Mouse (Mus musculus): Measurements from ENCODE around the gene Ctsw. TPM values are rescaled to one million over a fixed set of nuclear protein-coding genes. Genes with fewer than 3 reads are reported as not detected.
A peak's percentile ranks its signal among the peaks of the same experiment; 100 is the strongest.

Gene Ctsw
- total RNA-seq, 2 experiments from 2014 or later = 0.16 TPM; not detected in 1

DNA sequence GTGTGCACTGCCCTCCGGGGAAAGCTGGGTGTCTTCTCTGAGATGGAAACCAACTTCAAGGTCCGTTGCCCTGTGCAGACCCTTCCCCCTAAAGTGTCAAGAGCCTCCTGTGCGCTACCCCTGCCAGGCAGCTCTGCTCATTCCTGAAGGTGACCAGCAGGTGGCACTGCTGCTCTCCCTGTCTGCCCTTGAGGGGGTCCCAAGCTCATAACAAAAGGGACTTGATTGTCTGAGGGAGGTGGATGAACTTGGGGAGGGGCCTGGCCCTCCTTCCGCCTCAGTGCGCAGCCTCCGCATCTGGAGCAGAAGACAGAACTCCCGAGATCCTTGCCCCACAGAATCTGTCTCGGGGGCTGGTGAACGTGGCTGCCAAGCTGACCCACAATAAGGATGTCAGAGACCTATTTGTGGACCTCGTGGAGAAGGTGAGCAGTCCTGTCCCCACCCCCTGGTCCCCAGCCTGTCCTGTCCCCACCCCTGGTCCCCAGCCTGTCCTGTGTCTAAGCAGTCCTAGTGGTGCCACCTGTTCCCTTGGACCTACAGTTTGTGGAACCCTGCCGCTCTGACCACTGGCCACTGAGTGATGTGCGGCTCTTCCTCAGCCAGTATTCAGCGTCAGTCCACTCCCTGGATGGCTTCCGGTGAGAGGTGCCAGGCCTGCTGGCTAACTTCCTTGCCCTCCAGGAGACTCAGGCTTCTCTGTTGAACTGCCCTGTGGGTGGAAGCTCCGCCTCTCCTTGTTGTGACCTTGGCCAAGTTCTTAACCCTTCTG, 4.3 kb downstream of the Ctsw start:
- DNase-seq (ENCODE audit: low spot score in 2 of 2) = peak in 1 of 2 experiments; percentile 51

DNA sequence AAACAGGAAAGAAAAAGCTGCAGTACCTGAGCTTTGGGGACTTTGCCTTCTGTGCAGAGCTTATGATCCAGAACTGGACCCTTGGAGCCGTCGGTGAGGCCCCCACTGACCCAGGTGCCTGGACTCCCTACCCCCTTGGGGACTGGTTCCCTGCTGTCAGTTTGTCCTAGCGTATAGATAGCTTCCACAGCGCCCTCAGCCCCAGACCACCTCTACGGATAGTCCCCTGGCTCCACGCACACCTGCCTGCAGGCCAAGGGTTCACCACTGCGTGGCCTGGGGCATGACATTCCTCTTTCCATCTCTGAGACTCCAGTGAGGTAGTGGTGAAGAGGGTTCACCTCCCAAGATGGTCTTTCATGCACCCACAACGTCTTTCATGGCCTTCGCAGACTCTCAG, 5.1 kb downstream of the Ctsw start:
- DNase-seq (ENCODE audit: low spot score in 2 of 2) = peak in 1 of 2 experiments; percentile 10

GRCm38 (mm10) chr19:5461411-5461810, 6.9 kb downstream of the Ctsw start:
- DNase-seq (ENCODE audit: low spot score in 2 of 2) = no peak

DNA sequence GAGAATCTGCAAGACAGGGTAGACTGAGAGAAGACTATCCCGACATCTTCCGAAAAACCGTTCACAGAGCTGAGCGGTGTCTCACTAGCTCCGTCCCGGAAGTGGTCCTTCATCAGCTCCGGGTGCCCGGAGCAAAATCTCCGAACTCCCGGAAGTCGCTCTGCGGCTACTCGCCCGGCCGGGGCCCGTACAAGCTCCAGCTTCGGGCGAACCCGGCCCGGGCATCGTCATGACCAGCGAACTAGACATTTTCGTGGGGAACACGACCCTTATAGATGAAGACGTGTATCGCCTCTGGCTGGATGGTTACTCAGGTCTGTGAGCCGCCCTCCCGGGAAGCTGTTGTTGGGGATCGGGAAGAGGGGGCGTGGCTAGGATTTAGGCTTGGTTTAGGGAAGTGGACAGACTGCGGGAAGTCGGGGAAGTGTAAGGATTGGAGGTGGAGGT, 7.8 kb downstream of the Ctsw start, which contains the start of gene Fibp:
TSS of gene Fibp (plus strand) at position 151 of the 447 bp plus-strand sequence.
- DNase-seq (ENCODE audit: low spot score in 2 of 2) = peak; percentile 73 to 90

DNA sequence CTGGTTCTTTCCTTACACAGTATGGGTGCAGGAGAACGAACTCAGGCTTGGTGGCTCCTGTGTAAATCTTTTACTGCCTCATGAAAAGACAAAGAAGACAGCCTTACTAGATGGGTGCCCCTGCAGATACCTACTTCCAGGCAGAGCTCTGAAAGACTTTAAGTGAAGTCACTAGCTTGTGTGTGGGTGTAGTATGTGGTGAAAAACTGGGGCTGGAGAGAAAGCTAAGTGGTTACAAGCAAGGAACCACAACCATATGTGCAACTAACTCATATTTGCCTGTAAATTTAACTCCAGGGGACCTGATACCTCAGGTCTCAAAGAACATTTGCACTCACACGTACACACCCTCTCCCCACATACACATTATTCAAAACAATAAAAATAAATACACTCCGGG, 8.4 kb downstream of the Ctsw start:
- no peak for DNase-seq (ENCODE audit: low spot score in 2 of 2)

- DNase-seq (ENCODE audit: low spot score in 2 of 2) = no peak
These were observed 9.3 kb downstream of the Ctsw start for GRCm38 (mm10) chr19:5459019-5459418.

DNA sequence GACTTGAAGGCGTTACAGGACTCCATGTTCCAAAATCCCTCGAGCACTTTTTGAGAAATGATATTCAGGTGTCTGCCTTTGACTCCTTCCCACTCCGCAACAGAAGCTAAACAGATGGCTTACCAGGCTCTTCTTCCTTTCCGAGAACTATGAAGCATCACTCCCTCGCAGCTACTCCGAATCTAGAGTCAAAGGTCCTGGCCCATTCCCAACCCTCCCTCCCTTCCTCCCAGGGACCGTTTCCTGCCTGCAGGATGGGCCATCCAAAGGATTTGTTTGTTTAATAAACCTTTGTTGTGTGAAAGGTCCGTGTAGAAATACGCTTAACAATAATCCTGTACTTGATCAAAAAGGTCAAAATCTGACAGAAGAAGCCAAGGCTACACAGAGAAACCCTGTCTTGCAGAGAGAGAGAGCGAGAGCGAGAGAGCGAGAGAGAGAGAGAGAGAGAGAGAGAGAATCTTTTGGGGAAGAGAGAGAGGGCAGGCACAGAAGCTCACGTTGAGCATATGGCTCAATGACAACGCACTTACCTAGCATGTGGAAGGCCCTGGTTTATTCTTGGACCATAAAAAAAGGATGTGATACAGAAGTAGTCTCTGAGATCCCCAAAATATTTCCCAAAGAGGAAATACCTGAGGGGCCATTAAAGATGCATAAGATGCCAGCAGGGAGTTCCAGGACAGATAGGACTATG, 10.4 kb downstream of the Ctsw start, which contains the start of gene Ccdc85b:
TSS of gene Ccdc85b (minus strand) at position 149 of the 697 bp plus-strand sequence.
- DNase-seq (ENCODE audit: low spot score in 2 of 2) = no peak

GRCm38 (mm10) chr19:5456922-5457745, 11.2 kb downstream of the Ctsw start:
- DNase-seq (ENCODE audit: low spot score in 2 of 2) = peak; percentile 89 to 93

GRCm38 (mm10) chr19:5456241-5456921, 11.9 kb downstream of the Ctsw start:
- DNase-seq (ENCODE audit: low spot score in 2 of 2) = no peak

GRCm38 (mm10) chr19:5455568-5455967, 12.7 kb downstream of the Ctsw start:
- DNase-seq (ENCODE audit: low spot score in 2 of 2) = no peak

GRCm38 (mm10) chr19:5455037-5455436, 13.3 kb downstream of the Ctsw start:
- DNase-seq (ENCODE audit: low spot score in 2 of 2) = no peak

DNA sequence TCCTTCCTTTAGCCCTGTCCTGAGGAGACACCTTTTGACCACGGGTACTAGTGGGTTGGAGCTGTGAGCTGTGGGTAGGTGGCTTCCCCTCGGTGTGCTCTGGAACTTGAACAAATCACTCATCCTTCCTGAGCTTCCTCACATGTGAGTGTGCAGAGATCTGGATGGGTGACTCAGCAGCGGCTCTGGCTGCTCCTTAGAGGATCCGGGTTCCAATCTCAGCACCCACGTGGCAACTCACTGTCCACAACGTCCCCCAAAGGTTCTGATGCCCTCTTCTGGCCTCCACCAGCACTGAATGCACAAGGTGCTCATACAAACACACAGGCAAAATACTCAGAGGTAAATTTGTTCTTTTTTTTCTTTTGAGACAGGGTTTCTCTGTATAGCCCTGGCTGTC, 16.5 kb downstream of the Ctsw start:
- DNase-seq (ENCODE audit: low spot score in 2 of 2) = no peak

DNA sequence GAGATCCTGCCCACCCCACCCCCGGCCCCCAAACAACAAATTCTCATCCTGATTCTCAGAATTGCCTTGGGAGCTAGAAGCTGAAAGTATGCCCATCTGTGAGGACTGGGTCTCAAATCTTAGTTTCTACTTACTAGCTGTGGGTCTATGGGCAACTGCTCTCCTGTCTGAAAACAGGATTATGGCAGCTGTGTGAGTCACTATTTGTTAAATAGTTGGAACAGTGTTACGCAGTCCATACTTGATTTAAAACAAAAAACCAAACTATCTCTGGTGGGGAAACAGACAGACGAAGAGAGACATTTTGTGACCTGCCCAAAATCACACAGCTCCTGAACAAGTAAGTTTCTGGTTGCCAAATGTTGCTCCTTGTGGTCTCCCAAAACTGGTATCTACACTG, 18.6 kb downstream of the Ctsw start:
- DNase-seq (ENCODE audit: low spot score in 2 of 2) = no peak

DNA sequence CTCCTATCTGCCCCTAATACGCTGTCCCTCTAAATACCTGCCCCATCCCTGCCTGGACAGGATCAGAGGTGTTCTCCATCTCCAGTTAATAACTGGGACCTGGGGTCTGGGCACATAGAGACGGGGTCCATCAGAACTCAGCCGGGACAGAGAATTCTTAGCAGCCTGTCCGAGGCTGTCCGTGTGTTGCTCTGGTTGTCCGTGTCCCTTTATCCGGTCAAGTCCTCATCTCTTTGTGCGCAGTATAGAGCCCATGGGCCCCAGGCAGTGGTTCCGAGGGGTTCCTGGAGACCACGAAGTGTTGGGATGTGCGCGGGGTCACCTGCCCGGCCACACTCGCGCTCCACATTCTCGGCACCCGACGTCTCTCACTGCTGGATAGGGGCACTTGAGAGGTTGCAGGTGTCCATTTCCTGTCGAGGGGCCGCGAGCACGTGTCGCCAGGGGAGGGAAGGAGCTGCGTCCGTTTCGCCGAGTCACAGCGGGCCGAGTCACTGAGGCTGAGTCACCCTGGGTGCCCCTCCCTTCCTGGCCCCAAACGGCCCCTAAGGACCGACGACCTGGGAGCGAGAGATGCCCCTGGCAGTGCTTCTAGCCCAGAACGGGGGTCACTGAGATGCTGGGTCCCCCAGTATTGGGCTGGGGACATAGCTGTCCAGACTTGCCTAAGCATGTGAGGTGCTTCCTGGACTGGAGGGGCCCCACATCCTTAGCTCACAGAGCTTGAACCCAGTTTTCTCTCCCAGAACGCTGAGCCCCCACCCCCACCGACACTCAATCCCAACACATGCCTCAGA, 19.8 kb downstream of the Ctsw start:
- DNase-seq (ENCODE audit: low spot score in 2 of 2) = no peak

DNA sequence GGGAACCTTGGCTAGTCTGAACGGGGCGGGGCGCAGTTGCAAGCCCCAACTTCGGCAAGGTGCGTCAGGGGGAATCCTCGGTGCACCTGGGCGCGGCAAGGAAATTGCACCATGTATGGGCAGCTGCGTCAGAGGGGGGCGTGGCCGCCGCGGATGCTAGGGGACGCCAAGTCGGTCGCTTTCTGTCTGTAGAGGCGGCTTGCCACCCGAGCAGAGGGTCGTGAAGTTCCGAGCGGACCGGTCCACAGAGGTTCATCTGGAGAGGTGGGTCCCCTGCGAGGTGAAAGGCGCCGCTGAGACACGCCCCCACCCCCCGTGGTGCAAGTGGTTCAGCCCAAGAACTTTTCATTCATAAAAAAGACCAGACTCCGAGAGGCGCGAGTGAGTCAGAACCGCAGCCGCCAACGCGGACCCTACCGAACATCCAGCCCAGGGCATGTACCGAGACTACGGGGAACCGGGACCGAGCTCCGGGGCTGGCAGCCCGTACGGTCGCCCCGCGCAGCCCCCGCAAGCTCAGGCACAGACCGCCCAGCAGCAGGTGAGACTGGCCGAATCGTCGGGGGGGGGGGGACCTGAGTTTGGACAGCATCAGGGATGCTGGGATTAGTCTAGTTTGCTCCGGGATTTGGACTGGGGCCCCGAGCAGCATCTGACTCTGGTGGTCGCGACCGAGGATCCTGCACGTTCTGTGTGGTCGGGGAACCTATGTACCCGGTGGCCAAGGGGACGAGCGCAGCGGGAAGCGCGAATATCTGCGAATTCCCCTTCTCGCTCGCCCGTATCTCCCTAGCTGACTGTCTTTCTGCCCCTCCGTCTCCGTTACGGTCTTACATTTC, 20.6 kb downstream of the Ctsw start, which contains the start of gene Fosl1:
TSS of gene Fosl1 (plus strand) at position 33 of the 839 bp plus-strand sequence.
- DNase-seq (ENCODE audit: low spot score in 2 of 2) = peak in 1 of 2 experiments; percentile 54

DNA sequence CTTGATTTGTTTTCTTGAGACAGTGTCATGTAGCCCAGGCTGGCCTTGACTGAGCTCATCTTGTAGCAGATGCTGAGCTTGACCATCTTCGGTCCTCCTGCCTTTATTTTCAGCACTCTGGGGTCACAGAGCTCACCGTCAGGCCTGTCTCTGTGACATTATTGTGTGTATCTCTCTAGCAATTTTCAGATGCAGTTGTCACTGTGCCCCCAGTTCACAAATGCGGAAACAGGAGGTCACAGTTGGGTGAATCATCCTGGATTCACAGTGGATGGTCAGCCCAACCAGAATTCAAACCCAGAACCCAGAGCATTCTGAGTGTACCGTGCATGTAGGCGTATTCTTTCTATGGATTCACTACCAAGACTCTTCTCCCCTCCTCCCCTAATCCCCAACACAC, 22.6 kb downstream of the Ctsw start:
- no peak for DNase-seq (ENCODE audit: low spot score in 2 of 2)

DNA sequence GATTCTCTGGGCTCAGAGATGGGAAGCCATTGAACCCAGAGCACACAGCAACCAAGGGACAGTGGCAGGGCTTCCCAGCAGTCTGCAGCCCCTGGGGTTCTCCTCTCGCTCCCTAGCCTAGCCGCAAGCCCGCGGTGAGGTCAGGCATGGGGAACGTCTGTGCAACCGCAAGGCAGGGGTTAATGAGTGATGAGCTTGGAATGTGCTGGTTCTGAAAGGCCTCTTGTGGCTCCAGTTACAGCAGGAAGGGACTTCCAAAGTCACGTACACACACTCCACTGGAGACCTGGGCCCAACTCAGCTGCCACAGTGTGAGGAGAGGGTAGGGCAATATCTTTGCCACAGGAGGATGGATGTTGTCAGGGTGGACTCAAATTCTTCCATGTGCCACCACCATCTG, 23.4 kb downstream of the Ctsw start:
- no peak for DNase-seq (ENCODE audit: low spot score in 2 of 2)

DNA sequence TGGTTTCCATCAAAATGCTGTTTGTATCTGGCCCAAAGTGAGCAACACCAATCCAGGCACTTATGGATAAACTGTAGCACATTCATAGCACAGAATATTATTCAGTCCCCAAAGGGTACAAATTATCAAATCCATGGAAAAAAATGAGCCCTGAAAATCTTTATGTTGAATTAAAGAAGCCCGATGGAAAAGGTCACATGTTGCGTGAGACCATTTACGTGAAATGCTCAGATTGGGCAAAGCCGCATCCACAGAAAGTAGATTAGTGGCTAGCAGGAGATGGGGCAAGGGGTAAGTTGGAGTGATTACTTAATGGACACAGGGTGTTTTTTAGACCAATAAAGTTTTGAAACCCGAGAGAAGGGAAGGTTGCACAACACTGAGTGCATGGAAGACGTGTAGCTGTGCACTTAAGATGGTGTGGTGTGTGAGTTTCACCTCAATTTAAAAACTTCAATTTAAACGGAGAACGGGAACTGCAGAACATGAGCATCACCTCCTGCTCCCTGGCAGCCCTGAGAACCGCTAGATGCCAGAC, 23.9 kb downstream of the Ctsw start:
- DNase-seq (ENCODE audit: low spot score in 2 of 2) = no peak

GRCm38 (mm10) chr19:5433951-5434350, 34.4 kb downstream of the Ctsw start:
- no peak for DNase-seq (ENCODE audit: low spot score in 2 of 2)
